10 mouse cellular contexts compared by ENCODE assay signal in genomic region chr1:119545164-119545563, GRCm38 (mm10).
"Had no signal": no experiment of that assay in that cellular context is flagged by ENCODE, and none has a peak within 500 bp of the region (broad histone marks: within the 10 kb centered on the region; RNA-seq: fewer than 3 reads in every experiment).

No protein-coding gene starts in this region.

- H3K4me2 ChIP-seq: limb, embryonic 12.5 days; lung, embryonic 15.5 days; midbrain, embryonic 12.5 days; neural tube, embryonic 13.5 days had no signal

- H3K27ac ChIP-seq: left cerebral cortex, adult 2 months; limb, embryonic 12.5 days; midbrain, embryonic 12.5 days; neural tube, embryonic 13.5 days had no signal

- H3K27me3 ChIP-seq: limb, embryonic 12.5 days; lung, embryonic 15.5 days; midbrain, embryonic 12.5 days; neural tube, embryonic 13.5 days had no signal

- H3K4me1 ChIP-seq: midbrain, embryonic 12.5 days; neural tube, embryonic 13.5 days had no signal

- H3K9ac ChIP-seq: limb, embryonic 12.5 days; lung, embryonic 15.5 days; midbrain, embryonic 12.5 days; neural tube, embryonic 13.5 days had no signal

- H3K4me3 ChIP-seq: left cerebral cortex, adult 2 months; limb, embryonic 12.5 days; lung, embryonic 15.5 days; midbrain, embryonic 12.5 days; neural tube, embryonic 13.5 days had no signal

- H3K9me3 ChIP-seq: limb, embryonic 12.5 days; lung, embryonic 15.5 days; midbrain, embryonic 12.5 days; neural tube, embryonic 13.5 days had no signal

- ATAC-seq: midbrain, embryonic 16.5 days had no signal

- DNase-seq: kidney, adult 18-20 months; right cerebral cortex, adult 18-20 months; right cerebral cortex, postnatal 25 days; thymus, postnatal 36 days had no signal
